Mouse (Mus musculus) liver, adult 2 months (tissue): ENCODE results near the gene Adam19.

Experiments used
- CTCF ChIP-seq: fragments of 200-500 bp; IDR thresholded peaks from 2 replicates; pipeline ENCODE4 v1.5.1; 2011; ENCODE audit warnings: low read depth, low read length, control low read depth
- POLR2A ChIP-seq: fragments of 200-500 bp; IDR thresholded peaks from 2 replicates; pipeline ENCODE4 v1.6.1; 2011; ENCODE audit warnings: low read length, control low read depth; ENCODE audit not compliant: insufficient read depth; ENCODE audit errors: extremely low read depth

DNA sequence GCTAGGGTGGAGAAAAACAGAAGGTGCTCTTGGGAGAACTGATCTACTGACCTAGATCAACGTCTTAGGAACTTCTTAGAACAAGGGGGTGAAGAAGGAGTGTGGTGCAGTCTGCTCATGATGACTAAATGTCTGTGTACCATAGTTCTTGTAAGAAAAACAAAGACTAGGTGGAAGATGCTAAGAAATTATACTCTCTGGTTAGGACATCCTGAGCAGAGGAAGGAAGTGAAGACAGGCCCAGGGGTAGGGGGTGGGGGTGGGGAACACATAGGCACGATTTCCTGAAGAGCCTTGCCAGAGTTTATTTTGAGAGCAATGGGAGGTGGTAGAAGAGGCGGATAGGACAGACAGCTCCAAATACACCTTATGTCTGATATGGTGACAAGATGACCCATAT, 27.6 kb downstream of the Adam19 start:
- TF ChIP-seq CTCF (no peak), POLR2A (no peak)
